Mouse (Mus musculus) left cerebral cortex, postnatal 25 days (tissue): ENCODE measurements around the gene Gpr156. TPM values are rescaled to one million over a fixed set of nuclear protein-coding genes. Genes with fewer than 3 reads are reported as not detected.

Experiments used
- DNase-seq, 2 experiments: peaks; one replicate each; pipeline ENCODE4 v3.0.0; 2022; ENCODE audit warnings: low spot score in 2 of 2, mixed read lengths in 1 of 2
- intact Hi-C: fragments of 180-260 bp; cut with DNase I; formaldehyde crosslinking; loops from one replicate; pipeline ENCODE4 v1.15.1; 2025
- total RNA-seq, 2 experiments: library from RNA; stranded (reverse); gene quantifications; 2 replicates each; pipeline ENCODE4 v1.2.3; 2021

Gene Gpr156
- total RNA-seq: under 1 TPM; 0.46 to 0.48 TPM

- intact Hi-C loops: no loop called here
- DNase-seq: peak; percentile 17 to 49
These were observed at the start of gene Gpr156 for GRCm38 (mm10) chr16:37916138-37916817. Gene Gpr156 (plus strand): TSS chr16:37916496.

DNA sequence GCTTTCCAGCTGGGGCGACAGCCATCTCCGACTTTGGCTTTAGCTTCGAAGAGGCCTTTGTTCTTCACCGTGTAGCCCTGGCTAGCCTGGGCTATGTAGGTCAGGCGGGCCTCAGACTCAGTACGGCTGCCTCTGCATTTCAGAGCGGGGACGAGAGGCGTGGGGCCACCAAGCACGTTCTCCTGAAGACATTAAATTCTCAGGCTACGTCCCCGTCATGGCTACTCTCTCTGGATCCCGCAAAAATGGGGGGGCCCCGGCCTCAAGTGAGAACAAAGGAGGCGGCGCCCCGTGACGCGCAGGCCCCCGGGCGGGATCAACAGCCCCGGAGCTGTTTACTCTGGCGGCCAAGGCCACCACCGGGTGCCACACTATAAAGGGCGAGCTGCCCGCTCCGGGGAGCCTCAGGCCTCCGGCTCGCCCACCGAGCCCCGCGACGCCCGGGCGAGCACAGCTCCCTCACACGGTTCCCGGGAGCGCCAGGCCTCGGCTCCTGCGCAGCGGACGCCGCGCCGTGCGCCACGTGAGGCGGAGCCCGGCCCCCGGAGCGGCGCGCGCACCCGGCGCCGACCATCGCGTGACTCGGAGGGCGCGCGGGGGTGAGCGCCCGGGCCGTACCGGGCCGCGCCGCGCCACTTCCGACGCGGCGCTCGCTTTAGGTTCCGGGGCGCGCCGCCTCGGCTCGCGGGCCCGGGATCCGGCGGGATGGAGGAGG, 48.3 kb upstream of the Gpr156 start, which contains the start of gene Lrrc58:
Lrrc58 (plus strand) TSS at position 599 of the 715 bp plus-strand sequence.
- intact Hi-C loops: loop anchor here (1.0 to 5.0 kb wide), 5 partner anchors 56 to 221 kb away; partner anchors contain the start of genes Fstl1 and Gsk3b
- peak; percentile 84 to 92 for DNase-seq

DNA sequence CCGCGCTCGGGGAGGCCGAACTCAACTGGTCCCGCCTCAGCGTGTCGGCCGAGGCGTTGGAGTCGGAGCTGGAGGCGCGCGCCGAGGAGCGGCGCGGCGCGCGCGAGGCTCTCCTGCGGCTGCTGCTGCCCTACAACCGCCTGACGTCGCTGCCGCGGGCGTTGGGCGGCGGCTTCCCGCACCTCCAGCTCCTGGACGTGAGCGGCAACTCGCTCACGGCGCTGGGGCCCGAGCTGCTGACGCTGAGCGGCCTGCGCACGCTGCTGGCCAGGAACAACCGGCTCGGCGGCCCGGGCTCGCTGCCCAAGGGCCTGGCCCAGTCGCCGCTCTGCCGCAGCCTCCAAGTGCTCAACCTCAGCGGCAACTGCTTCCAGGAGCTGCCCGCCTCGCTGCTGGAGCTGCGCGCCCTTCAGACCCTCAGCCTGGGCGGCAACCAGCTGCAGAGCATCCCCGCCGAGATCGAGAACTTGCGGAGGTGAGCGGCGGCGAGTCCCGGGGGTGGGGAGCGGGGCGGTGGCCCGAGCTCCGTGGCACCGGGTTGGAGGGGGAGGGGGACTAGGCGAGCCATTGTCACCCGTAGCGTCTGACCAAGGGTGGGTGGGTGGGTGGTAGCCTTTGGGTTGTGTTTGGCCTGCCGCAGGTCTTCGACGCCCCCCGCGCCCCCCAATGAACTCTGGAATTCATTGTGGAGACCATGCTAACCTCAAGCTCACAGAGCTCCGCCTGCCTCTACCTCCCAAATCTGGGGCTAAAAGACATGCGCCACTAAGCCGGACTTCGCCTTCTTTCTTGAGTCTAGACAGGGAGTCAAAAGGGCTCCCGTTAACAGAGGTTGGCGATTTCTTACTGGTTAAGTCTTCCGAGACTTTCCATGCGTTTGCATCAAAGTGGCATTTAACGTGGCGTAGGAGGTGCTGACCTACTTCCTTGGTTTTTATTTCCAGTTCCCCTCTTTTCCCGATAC, 47.5 kb upstream of the Gpr156 start:
- peak; percentile 41 to 61 for DNase-seq
- intact Hi-C loops: loop anchor here (1.0 to 5.0 kb wide), 5 partner anchors 56 to 221 kb away; partner anchors contain the start of genes Fstl1 and Gsk3b

- no peak for DNase-seq
- intact Hi-C loops: loop anchor here (2.0 to 5.0 kb wide), 4 partner anchors 57 to 185 kb away; partner anchors contain the start of gene Fstl1
These were observed 46.6 kb upstream of the Gpr156 start for GRCm38 (mm10) chr16:37869470-37870231.

DNA sequence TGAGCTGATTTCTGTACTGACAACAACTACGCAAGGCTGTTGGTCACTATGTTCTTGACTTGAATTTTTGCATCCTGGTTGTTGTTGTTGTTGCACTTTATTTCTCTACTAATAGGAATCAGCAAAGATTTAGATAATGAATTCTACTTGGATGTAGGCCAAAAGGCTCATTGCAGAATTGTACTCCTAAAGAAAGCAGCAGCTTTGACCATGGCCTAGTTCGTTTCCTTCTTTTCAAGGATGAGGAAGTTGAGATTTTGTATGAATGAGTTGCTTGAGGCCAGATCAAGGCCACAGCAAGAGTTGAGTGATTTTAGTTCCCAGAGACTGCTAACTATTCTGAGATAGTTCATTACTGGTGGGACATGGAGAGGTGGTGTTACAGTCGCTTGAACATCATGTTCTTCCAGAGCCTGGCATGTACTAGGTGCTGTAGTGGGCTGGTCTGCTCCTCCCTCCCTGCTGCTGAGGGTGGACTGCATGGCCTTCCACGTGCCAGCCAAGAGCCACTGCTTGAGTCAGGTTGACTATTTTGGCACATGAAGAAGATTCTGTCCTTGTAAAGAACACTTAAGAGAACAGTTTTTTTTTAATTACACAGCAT, 45.1 kb upstream of the Gpr156 start:
- intact Hi-C loops: no loop called here
- peak; percentile 40 to 71 for DNase-seq

- intact Hi-C loops: no loop called here
These were observed 41.6 kb upstream of the Gpr156 start for GRCm38 (mm10) chr16:37874501-37875235.

DNA sequence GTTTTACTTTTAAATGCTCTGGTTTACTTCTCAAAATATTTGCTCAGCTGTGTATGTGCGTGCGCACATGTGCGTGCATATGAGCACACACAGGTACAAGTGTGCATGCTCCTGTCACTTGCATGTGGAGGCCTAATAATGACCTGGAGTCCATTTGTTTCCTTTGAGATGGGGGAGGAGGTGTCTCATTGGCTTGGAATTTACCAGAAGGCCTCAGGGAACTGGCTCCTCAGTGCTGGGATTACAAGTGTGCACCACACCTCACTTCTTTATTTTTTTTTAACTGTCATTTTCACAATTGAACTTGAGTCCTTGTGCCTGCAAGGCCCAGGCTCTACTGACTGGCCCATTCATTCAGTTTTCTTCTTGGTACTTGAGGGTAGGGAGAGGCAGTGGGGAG, 38.9 kb upstream of the Gpr156 start:
- intact Hi-C loops: no loop called here
- DNase-seq: no peak

More at GRCm38 (mm10) chr16:37874501-37875235, 41.6 kb upstream of the Gpr156 start:
- no peak for DNase-seq

GRCm38 (mm10) chr16:37878951-37879505, 37.3 kb upstream of the Gpr156 start:
- intact Hi-C loops: no loop called here
- no peak for DNase-seq

DNA sequence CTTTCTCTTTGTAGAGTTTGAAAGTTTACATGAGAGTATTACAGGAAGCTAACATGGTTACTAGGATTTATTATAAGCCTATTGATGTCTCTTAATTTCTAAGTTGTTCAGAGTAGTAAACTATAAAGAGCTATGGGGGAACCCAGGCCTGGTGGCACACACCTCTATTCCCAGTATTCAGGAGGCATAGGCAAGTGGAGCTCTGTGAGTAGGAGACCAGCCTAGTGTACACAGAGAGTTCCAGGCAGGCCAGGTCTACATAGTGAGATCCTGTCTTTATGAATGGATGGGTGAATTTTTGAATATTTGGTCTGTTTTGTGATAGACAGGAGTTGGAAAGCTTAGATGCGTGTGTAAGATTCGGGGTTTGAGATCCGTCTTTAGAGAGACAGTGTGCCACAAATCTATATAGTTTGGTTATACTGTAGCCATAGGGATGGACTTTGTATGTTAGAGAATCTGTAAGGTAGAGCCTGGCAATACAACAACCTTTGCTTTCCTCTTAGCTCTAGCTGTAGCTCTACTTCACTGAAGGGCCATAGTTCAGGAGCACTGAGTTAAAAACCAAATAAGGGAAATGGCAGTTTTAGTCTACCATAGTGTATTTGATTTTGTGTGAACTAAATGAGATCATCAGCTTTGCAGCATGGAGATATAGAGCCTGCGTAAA, 36.4 kb upstream of the Gpr156 start:
- intact Hi-C loops: no loop called here
- no peak for DNase-seq

DNA sequence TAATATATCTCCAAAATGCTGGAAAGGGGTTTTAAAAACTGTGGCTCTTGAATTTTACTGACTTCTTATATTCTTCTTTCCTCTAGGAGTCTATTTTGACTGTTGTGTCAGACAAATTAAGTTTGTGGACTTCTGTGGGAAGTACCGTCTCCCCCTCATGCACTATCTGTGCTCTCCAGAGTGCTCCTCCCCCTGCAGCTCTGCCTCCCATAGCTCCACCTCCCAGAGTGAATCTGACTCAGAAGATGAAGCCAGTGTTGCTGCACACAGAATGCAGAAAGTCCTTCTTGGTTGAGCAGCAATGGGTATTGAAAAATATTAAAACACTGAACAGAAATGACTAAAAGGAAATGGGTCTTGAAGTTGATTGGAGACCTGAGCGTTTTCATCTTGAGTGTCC, 35.1 kb upstream of the Gpr156 start:
- intact Hi-C loops: no loop called here
- peak in 1 of 2 experiments; percentile 51 for DNase-seq

DNA sequence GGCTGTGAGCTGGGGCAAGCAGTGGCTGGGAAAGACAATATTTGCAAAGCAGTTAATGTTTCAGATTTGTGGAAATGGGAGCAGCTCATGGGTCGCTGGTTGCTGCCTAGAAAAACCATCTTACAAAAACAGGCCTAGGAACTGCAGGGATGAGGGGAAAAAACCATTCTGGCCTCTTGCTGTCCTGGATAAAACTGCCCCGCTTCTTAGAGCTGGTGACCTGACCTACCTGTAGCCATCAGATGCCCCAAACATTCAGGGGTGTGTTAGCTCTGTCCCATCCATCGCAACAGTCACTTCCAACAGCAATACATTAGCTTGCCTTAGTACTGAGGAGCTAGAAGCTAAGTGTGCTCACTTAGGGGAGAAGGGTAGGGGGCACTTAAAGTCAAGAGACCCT, 27.3 kb upstream of the Gpr156 start:
- intact Hi-C loops: no loop called here
- no peak for DNase-seq

GRCm38 (mm10) chr16:37892667-37893066, 23.6 kb upstream of the Gpr156 start:
- no peak for DNase-seq
- intact Hi-C loops: no loop called here

DNA sequence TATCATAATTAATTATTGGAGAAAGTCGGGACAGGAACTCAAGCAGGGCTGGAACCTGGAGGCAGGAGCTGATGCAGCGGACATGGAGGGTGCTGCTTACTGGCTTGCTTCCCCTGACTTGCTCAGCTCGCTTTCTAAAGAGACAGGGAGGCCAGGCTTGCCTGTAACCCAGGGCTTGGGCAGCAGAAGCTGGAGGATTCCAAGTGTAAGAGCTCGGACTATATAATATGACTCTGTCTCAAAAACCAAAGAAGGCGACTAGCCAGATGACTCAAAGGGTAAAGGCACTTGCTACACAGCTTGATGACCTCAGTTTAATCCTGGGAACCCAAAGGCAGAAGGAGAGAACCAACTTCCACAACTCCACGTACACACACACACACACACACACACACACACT, 22.9 kb upstream of the Gpr156 start:
- no peak for DNase-seq
- intact Hi-C loops: no loop called here

DNA sequence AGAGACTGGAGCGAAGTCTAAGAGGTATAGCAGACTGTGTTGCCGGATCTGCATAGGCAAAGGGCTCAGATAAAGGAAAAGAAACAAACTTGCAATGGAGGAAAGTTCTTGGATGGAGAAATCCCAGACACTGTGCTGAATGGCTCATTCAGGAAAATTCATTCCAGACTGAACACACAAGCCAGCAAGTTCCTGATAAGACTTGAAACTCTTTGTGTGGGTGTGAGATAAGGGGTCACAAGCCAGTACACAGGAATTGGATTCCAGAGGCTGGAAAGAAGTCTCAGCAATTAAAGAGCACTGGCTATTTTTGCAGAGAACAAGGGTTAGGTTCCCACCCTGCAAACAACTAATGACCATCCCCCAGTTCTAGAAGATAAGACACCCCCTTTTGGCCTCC, 22.4 kb upstream of the Gpr156 start:
- intact Hi-C loops: no loop called here
- no peak for DNase-seq

GRCm38 (mm10) chr16:37898790-37899189, 17.5 kb upstream of the Gpr156 start:
- intact Hi-C loops: no loop called here
- DNase-seq: no peak

- DNase-seq: no peak
- intact Hi-C loops: no loop called here
These were observed 16.9 kb upstream of the Gpr156 start for GRCm38 (mm10) chr16:37899357-37899756.

DNA sequence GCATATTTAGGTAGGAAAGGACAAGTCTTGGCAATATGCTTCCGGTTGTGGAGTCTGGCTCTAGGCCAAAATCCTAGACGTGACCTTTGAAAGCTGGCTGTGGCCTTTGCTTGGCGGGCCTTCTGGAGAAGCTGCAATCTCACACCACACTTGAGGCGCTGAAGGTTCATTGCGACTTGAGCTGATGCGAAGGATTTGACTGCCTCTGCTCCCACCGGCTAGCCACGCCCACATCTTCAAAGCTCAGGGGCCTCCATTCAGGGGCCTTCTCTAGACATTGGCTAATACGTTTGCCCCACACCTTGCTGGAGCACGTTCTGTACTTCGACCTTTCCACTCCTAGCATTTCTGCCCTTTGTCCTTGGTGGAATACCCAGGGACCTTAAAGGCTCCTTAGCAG, 15.0 kb upstream of the Gpr156 start:
- DNase-seq: no peak
- intact Hi-C loops: no loop called here
